Mouse (Mus musculus) myocyte (in vitro differentiated cells): ENCODE measurements around the gene Ugt1a6b.

Experiments
- MAX ChIP-seq: IDR thresholded peaks from one replicate; pipeline ENCODE4 v1.6.1; 2011; ENCODE audit warnings: low read depth, mild to moderate bottlenecking, control low read depth
- POLR2A ChIP-seq: IDR thresholded peaks from one replicate; pipeline ENCODE4 v1.6.1; 2011; ENCODE audit warnings: low read depth, mild to moderate bottlenecking, control low read depth, moderate library complexity; ENCODE audit not compliant: insufficient read length
- SRF ChIP-seq: IDR thresholded peaks from one replicate; pipeline ENCODE4 v1.6.1; 2011; ENCODE audit warnings: low read depth; ENCODE audit not compliant: control insufficient read depth, insufficient read length
- TCF12 ChIP-seq: IDR thresholded peaks from one replicate; pipeline ENCODE4 v1.6.1; 2011; ENCODE audit warnings: mild to moderate bottlenecking, control low read depth; ENCODE audit not compliant: poor library complexity, insufficient read depth, severe bottlenecking

DNA sequence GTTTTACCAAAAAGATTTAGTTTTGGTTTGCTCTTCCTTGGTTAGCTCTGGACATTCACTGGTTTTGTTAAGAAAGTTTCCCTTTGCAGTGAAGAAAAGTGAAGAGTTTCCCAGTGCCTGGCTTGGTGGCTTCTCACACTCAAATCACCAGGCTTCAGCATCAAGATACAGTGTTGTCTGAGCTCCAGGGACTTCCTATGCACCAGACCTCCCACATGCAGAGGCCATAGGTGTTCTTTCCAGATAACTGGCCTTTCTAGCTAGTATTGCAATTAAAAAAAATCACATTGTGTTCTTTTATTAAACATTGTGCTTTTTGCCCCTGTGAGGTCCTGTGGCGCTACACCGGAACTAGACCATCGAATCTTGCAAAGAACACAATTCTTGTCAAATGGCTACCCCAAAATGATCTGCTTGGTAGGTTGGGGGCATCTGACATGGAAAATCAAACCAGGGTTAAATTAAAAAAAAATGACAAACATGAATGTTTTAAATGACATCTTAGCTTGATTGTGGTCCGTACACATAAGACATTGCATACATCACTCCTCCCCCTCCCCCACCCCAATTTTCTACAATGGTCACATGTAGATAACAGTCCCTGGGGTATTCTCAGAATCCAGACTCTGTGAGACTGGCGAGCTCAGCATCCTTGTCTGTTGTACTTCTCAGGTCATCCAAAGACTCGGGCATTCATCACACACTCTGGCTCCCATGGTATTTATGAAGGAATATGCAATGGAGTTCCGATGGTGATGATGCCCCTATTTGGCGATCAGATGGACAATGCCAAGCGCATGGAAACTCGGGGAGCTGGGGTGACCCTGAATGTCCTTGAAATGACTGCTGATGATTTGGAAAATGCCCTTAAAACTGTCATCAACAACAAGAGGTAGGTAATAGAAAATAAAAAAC lies 112.7 kb downstream of the Ugt1a6b start:
- TF ChIP-seq MAX (no peak), POLR2A (no peak), SRF (no peak), TCF12 (no peak)
